Mouse (Mus musculus) lung, adult 2 months (tissue): ENCODE measurements around the gene Cul7.

Source experiments
- CTCF ChIP-seq: fragments of 200-500 bp; IDR thresholded peaks from 2 replicates; pipeline ENCODE4 v1.5.1; 2011; ENCODE audit warnings: mild to moderate bottlenecking, low read length, control low read depth; ENCODE audit not compliant: insufficient read depth
- POLR2A ChIP-seq: fragments of 200-500 bp; IDR thresholded peaks from 2 replicates; pipeline ENCODE4 v1.6.1; 2011; ENCODE audit warnings: low read depth, mild to moderate bottlenecking, control low read depth, low read length, borderline replicate concordance; ENCODE audit errors: extremely low read depth

- TF ChIP-seq CTCF (no peak), POLR2A (no peak)
Observed at GRCm38 (mm10) chr17:46699912-46700311, 49.8 kb downstream of the Cul7 start.
